Mouse (Mus musculus) liver, postnatal 0 days (tissue): ENCODE measurements around the gene Phgdh. TPM values are rescaled to one million over a fixed set of nuclear protein-coding genes. Genes with fewer than 3 reads are reported as not detected.

ENCODE experiments used
- ATAC-seq: fragments of 200-750 bp; cut with Nextera tagmentation; 2 replicates; pipeline ENCODE4 v1.8.0; 2017; ENCODE audit warnings: mild to moderate bottlenecking, moderate library complexity
- DNase-seq: peaks from one replicate; pipeline ENCODE4 v3.0.0-alpha.2; 2016
- H3K27ac ChIP-seq: fragments of 300-500 bp; sonication (generic); 2 replicates; pipeline ENCODE4 v1.5.1; 2014; ENCODE audit warnings: antibody characterized with exemption, moderate library complexity, mild to moderate bottlenecking, low read depth
- H3K27me3 ChIP-seq: fragments of 300-500 bp; sonication (generic); 2 replicates; pipeline ENCODE4 v1.6.1; 2014; ENCODE audit warnings: low read length, control low read depth, mixed read lengths; ENCODE audit not compliant: insufficient read depth
- H3K36me3 ChIP-seq: fragments of 300-500 bp; sonication (generic); replicated peaks from 2 replicates; pipeline ENCODE4 v1.6.1; 2014; ENCODE audit warnings: mild to moderate bottlenecking, control low read depth, low read length, moderate library complexity, mixed read lengths; ENCODE audit not compliant: insufficient read depth
- H3K4me1 ChIP-seq: fragments of 300-500 bp; sonication (generic); 2 replicates; pipeline ENCODE4 v1.6.1; 2014; ENCODE audit warnings: antibody characterized with exemption, mild to moderate bottlenecking, control low read depth; ENCODE audit not compliant: insufficient read depth
- H3K4me2 ChIP-seq: fragments of 300-500 bp; sonication (generic); 2 replicates; pipeline ENCODE4 v1.6.1; 2014; ENCODE audit warnings: low read depth, mild to moderate bottlenecking, low read length, moderate library complexity, mixed read lengths
- H3K4me3 ChIP-seq: fragments of 300-500 bp; sonication (generic); 2 replicates; pipeline ENCODE4 v1.5.1; 2014; ENCODE audit warnings: low read depth, low read length
- H3K9ac ChIP-seq: fragments of 300-500 bp; sonication (generic); replicated peaks from 2 replicates; pipeline ENCODE4 v1.6.1; 2014; ENCODE audit warnings: mild to moderate bottlenecking, moderate library complexity
- H3K9me3 ChIP-seq: fragments of 300-500 bp; sonication (generic); 2 replicates; pipeline ENCODE4 v1.6.1; 2016; ENCODE audit warnings: mild to moderate bottlenecking, control low read depth, low read length, mixed read lengths
- CTCF ChIP-seq: sonication (generic); IDR thresholded peaks from 2 replicates; pipeline ENCODE4 v1.5.1; 2016; ENCODE audit warnings: antibody characterized with exemption, low read depth
- EP300 ChIP-seq: IDR thresholded peaks from 2 replicates; pipeline ENCODE4 v1.6.1; 2016; ENCODE audit warnings: antibody characterized with exemption, low read depth, mild to moderate bottlenecking
- WGBS: fragments of 180-500 bp; shearing (Covaris S2); extraction: QIAGEN DNeasy Blood & Tissue Kit; methylation state at CpG from one replicate; pipeline ENCODE4 v1.1.7; 2014; ENCODE audit not compliant: insufficient replicate concordance; 5-methylcytosine and 5-hydroxymethylcytosine counted together
- polyA plus RNA-seq: library from polyadenylated mRNA; unstranded; fragments of >200 nt; fragmentation: Nextera tagmentation; extraction: Ambion mirVana; gene quantifications from 2 replicates; pipeline ENCODE4 v1.2.1, GENCODE M21; 2015

Phgdh gene
- polyA plus RNA-seq, 1 experiment from 2014 or later = 32.7 TPM

- no peak for DNase-seq
- Histone ChIP-seq H3K9me3 (no peaks in the 10 kb centered on the region), H3K36me3 (no peaks in the 10 kb centered on the region), H3K4me2 (no peak overlapping the region), H3K27ac (no peak overlapping the region), H3K27me3 (no peaks in the 10 kb centered on the region), H3K4me1 (no peaks in the 10 kb centered on the region), H3K4me3 (no peak overlapping the region), H3K9ac (no peak overlapping the region)
- no peak for ATAC-seq
- TF ChIP-seq CTCF = no peak
- no peak for TF ChIP-seq EP300
- WGBS = 58% methylated on average over 4 of the region's 4 CpGs
These were observed 28.5 kb upstream of the Phgdh start for GRCm38 (mm10) chr3:98368283-98368682.

GRCm38 (mm10) chr3:98366823-98367222, 27.0 kb upstream of the Phgdh start:
- WGBS = 72% methylated on average over 4 of the region's 4 CpGs
- Histone ChIP-seq H3K27ac (no peak overlapping the region), H3K4me3 (no peak overlapping the region), H3K4me2 (no peak overlapping the region), H3K9ac (no peak overlapping the region), H3K4me1 (no peaks in the 10 kb centered on the region), H3K36me3 (no peaks in the 10 kb centered on the region), H3K9me3 (no peaks in the 10 kb centered on the region), H3K27me3 (no peaks in the 10 kb centered on the region)
- no peak for TF ChIP-seq EP300
- no peak for TF ChIP-seq CTCF
- ATAC-seq = no peak
- no peak for DNase-seq

GRCm38 (mm10) chr3:98366086-98366485, 26.3 kb upstream of the Phgdh start:
- Histone ChIP-seq H3K9me3 (no peaks in the 10 kb centered on the region), H3K4me1 (no peaks in the 10 kb centered on the region), H3K9ac (no peak overlapping the region), H3K27ac (no peak overlapping the region), H3K36me3 (no peaks in the 10 kb centered on the region), H3K4me3 (no peak overlapping the region), H3K27me3 (no peaks in the 10 kb centered on the region), H3K4me2 (no peak overlapping the region)
- TF ChIP-seq EP300 (no peak), CTCF (no peak)
- ATAC-seq = no peak
- 63% methylated on average over 3 of the region's 3 CpGs for WGBS
- no peak for DNase-seq

- no peaks in the 10 kb centered on the region for H3K9me3 ChIP-seq
- TF ChIP-seq CTCF (peak; percentile 67), EP300 (no peak)
- H3K36me3 ChIP-seq = no peaks in the 10 kb centered on the region
- no peak for ATAC-seq
- no peak overlapping the region for H3K4me2 ChIP-seq
- no peak overlapping the region for H3K4me3 ChIP-seq
- 35% methylated on average over 2 of the region's 2 CpGs for WGBS
- DNase-seq = peak; percentile 24
- H3K4me1 ChIP-seq = no peaks in the 10 kb centered on the region
- H3K27me3 ChIP-seq = no peaks in the 10 kb centered on the region
- no peak overlapping the region for H3K9ac ChIP-seq
- H3K27ac ChIP-seq = no peak overlapping the region
These were observed 23.0 kb upstream of the Phgdh start for GRCm38 (mm10) chr3:98362753-98363152.

- 40% methylated on average over 3 of the region's 3 CpGs for WGBS
- no peak overlapping the region for H3K27ac ChIP-seq
These were observed 17.0 kb upstream of the Phgdh start for GRCm38 (mm10) chr3:98356632-98357370.

GRCm38 (mm10) chr3:98356026-98356365, 16.2 kb upstream of the Phgdh start:
- H3K27me3 ChIP-seq = no peaks in the 10 kb centered on the region
- no peak overlapping the region for H3K4me2 ChIP-seq
- no peak overlapping the region for H3K4me3 ChIP-seq
- H3K9ac ChIP-seq = no peak overlapping the region
- H3K36me3 ChIP-seq = no peaks in the 10 kb centered on the region
- TF ChIP-seq CTCF = no peak
- TF ChIP-seq EP300 = no peak
- WGBS = 87% methylated on average over 6 of the region's 6 CpGs
- no peaks in the 10 kb centered on the region for H3K9me3 ChIP-seq
- ATAC-seq (no peak), DNase-seq (no peak)
- H3K4me1 ChIP-seq = no peaks in the 10 kb centered on the region
- no peak overlapping the region for H3K27ac ChIP-seq

More at GRCm38 (mm10) chr3:98356632-98357370, 17.0 kb upstream of the Phgdh start:
- Histone ChIP-seq H3K9me3 (no peaks in the 10 kb centered on the region), H3K4me1 (no peaks in the 10 kb centered on the region), H3K36me3 (no peaks in the 10 kb centered on the region), H3K4me2 (no peak overlapping the region), H3K9ac (no peak overlapping the region), H3K27me3 (no peaks in the 10 kb centered on the region), H3K4me3 (no peak overlapping the region)
- TF ChIP-seq EP300 = no peak
- no peak for TF ChIP-seq CTCF
- DNase-seq = no peak
- no peak for ATAC-seq
